Mouse (Mus musculus): Measurements from ENCODE around the gene Gucy1b1.

Gene Gucy1b1

DNA sequence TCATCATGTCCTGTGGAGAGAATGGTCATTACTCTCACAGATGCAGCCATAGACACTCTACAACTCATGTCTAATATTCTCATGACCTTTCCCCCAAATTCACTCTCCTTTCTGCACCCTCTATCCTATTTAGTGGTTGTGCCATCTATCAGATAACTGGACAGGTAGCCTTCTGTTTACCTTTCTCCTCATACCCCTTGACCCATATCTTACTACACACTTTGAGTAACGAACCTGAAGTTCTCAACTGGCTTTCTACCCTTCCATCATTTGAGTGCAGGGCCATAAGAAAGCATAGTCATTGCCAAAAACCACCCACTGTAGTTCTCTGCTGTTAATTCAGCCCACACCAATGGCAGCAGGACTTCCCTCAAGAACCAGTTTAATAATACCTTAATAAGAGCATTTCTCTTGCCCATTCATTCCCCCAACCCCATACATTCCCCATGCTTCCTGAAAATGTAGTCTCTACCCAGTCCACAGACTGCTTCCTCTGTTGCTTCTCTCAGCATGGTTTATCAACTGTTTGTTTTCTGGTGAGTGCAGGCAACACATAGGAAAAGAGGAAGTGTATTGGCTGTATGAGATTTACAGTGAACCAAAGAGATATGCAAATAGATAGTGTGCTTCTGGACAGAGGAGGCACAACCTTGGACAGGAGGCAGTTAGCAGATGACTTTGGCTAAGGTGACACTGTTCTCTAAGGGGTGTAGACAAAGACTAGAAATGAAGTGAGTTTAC lies 44.3 kb downstream of the Gucy1b1 start:
- DNase-seq: no peak

DNA sequence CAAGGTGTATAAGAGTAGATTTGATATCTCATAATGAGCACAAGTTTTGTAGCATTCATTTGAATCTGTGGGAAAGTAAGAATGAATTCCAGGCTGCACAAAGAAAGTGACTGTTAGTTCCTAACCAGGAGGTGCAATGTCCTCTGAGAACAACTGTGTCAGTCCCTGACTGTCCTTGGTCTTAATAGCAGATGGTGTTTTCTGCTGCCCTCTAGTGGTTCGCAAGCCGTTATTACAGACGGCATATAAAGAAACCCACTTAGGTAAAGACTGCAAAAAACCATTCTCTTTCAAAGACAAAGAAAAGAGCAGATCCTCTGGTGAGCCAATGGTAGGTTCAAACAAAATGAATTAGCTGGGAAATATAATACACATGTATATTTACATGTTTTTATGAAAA lies 45.3 kb downstream of the Gucy1b1 start:
- DNase-seq: peak; percentile 5 to 24

DNA sequence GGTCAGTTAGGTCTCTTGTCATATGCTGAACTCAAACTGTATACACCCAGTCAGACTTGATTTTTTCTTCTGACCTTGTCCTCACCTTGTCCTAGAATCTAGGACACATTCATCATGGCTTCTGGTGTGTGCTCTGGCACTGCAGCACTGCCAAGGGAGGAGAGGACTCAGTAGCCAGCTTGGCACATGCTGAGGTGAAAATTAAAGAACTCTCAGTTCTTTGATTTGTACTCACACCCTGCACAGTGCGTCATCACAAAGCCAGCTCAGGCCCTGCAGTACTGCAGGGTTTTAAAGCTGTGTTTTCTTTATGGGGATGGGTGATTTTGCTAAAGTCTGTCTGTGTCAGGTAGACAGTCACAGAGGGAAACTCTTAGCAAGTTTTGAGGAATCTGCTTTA lies 47.2 kb downstream of the Gucy1b1 start:
- DNase-seq: no peak

DNA sequence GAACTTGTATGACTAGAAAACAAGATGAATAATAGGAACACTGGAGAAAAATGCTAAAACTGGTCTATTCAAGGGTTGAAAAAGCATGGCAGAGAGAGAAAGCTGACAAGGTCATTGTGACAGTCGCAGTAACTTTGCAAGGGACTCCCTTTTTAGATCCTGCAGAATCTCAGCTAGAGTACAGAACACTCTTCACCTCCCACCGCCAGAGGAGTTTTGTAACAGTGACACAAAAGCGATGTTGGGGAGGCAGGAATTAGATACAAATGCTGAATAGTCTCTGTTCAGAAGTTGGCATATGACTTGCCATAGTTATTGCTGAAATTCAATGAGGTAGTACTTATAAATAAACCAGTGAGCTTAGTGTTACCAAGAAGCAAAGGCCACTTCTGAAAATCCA lies 51.4 kb downstream of the Gucy1b1 start:
- no peak for DNase-seq

DNA sequence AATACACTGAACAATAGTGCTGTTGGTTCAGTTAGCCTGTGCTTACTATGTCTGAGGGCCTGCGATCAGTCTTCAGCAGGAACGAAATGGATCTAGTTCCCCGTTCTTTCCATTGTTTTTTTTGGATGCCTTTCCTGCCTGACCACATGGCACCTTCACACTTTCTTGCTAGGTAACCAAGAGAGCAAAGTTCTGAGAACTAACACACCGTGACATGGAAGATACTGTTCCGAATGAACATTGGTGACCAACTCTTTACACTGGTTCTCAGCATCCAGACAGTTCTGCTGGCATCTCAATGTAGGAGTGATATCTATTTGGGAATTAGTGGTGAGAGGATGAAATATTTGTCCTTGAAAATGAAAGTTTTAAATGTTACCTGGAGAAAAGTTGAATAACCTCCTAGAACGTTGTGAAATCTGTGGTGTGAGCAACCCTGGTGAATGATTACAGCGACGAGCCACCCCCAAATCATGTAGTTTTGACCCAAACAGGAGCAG lies 52.0 kb downstream of the Gucy1b1 start:
- no peak for DNase-seq

DNA sequence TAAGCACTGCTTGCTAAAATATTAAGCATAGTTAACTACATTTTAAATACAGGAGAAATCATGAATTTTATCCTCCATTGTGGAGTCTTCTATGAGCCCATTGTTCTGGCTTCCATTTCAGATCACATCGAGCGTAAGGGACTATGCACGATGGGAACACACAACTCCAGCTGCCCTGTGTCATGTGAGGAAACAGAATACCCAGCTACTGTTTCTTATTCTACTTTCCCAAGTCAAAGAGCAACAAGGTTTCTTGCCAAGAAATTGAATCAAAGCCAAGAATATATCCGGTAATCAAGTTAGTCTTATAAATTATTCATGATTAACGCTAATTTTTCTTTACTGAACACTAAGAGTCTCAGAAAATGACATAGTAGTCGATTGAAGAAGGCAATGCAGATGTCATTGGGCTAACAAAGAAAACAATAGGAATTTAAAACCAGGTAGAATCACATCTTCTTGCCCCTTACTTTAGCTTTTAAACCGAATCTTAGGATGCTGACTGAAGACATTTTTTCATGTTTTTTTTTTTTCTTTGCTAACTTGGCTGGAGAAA lies 60.3 kb downstream of the Gucy1b1 start:
- no peak for DNase-seq

DNA sequence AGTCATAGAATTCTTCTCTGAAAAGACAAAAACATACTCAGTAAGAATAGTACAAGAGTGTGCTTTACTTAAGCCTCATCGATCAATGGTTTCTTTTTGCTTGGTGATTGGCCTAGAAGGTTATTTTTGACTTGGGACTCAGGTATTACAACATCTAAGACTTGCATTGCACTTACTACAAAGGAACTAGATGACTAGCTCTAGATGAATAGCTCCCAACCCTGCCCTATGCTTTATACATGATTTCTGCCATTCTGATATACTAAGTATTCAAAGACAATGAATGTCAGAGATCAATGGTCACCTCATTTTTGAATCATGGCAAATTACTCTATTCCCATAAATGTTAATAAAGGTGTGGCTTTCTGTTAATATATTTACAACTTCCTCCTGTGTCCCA lies 67.5 kb downstream of the Gucy1b1 start:
- no peak for DNase-seq

DNA sequence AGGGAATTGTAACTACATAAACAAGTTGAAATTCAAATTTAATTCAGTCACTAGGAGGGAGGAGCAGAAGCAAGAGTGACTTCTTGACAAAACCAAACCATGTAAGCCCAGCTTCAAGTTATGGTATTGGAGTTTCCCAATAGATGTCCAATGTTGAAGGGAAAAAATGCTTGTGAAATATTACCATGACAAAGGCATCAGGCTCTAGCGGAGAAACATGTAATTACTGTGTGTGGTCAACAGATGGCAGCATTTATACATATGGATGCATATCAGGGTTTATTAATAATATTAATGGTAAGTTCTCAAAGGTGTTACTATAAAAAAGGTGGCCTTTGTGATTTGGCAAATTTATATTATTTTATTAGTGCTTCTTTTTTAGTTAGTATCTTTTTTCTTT lies 78.5 kb downstream of the Gucy1b1 start:
- peak in 1 of 2 experiments; percentile 36 for DNase-seq

DNA sequence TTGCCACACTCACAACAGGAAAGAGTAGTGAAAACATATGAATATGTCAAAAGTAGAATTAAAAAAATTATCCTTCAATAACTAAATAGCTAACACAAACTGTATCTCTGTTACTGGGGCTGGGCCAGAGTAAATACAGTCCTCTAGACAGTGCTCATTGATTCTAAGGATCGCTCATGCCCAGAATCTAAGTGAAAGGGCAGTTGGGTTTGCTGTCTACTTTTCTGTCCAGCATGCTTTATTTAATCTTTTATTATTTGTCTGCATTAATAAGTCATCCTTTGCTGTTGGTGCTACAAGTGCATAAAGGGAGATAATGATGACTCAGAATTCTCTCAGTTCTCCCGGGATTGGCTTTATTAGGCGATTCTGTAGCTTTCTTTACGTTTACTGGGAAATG lies 79.1 kb downstream of the Gucy1b1 start:
- DNase-seq: no peak

DNA sequence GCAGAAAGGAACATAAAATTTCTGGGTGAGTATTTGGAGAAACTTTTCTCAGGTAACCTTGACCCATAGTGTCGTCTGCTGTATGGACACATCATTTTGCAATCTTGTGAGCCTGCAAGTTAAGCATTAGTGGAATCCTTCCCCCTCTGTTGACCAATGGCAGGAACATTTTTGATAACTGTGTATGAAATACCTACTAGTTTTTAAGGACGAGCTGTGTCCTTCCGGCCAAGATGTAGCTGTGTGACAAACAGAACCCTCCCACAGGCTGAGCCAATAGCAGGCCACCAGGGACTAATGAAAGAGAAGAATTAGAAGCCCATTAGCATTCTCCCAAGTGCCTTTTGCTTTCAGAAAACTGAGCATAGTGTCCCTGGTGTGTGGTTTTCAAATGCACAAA lies 84.0 kb downstream of the Gucy1b1 start:
- peak in 1 of 2 experiments; percentile 16 for DNase-seq

DNA sequence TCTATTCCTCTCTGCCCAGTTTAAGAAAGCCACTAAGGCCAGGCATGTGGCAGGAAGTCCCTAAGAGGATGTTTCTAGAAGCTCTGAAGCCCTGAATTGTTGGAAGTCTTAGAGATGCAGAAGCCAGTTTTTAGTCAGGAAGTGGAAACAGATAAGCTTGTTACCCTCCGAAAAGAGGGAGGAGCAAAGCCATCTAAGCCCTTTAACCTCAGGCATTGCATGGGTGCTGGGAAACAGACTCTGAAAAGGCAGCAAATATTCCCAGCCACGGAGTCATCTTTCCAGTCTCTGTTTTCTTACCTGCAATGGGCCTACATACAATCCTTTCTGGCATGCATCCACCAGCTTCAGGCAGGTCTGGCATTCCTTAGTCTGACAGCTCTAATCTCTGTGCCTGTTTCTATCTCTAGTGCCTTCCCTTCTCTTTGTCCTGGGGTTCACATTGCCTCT lies 84.8 kb downstream of the Gucy1b1 start:
- DNase-seq: no peak

DNA sequence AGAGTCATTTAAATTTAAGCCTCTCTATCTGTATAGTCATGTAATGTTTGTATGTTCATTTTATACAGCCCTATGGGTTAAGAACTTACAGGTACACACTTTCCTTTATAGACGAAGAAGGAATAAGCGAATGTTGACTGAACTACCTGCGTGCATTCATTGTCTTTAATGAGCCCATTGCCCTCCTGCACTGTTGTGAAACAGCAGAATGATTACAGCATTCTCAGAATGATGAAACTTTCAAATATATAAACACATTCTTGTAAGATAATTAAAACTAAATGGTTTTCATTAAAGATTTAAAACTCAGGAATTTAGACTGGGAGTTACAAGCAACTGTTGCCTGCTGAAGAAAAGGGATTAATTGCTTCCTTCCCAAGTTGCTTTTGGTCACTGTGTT lies 86.9 kb downstream of the Gucy1b1 start:
- DNase-seq: no peak

DNA sequence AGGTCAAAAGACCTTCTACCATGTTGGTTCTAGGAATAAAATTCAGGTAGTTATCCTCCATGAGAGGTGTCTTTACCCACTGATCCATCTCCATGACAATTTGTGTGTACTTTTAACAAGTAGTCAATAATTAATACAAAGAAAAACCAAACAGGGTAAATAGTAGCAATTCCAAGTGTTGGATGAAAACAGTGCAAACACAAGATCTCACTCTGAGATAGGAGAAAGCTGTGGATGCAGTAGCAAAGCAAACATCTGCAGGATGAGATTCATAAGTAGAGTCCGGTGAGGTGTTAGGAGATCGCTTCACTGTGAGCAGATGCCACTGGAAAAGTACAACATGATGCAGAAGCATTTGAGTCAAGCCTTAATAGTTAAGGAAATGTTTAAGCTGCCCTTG lies 88.4 kb downstream of the Gucy1b1 start:
- DNase-seq: no peak

DNA sequence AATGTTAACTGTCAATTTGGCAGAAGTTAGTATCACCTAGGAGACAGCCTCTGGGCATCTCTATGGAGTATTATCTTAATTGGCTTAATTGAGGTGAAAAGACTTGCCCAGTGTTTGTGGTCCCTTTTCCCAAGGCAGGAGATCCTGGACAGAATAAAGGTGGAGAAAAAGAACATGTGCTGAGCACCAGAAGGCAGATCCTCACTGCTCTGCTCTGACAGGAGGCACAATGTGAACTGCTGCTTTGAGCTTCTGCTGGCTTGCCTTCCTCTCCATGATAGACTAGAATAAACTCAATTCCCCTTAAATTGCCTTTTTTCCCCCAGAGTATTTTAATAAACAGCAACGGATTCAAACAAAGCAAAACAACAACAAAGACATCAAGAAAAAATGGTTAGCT lies 89.4 kb downstream of the Gucy1b1 start:
- no peak for DNase-seq

DNA sequence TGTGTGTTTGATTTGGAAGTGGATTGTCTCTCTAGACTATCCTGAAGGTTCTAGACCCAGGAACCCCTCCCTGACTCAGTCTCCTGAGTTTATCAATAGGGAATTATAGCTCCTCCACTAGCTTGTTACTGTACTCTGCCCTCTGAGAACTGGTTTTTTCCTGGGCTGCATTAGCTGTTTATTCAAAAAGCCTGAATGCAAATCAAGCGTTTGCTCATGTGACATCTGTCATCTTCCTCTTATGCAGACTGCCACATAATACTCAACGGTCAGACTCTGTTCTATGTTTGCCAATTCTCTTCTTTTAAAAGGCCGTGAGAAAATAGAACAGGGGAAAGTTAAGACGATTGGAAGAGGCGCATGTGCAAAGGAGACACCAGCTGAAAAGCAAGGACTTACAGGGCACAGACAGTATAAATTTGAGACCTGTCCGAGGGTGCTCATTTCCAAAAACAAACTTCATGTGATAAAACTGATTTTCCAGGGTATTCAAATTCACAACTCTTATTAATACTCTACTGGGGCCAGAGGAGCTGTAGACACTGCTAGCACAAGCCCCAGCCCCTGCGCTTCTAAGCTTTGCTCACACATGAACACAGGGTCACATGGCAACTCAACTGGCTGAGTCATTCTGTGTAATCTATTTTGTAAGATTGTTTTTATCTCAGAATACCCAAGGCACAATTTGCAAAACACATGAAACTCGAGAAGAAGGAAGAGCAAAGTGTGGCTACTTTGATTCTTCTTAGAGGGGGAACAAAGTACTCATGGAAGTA lies 91.2 kb downstream of the Gucy1b1 start:
- DNase-seq: no peak

All from lung, adult 18-20 months (tissue).